Mouse (Mus musculus): ENCODE measurements around the gene Papss1. TPM values are rescaled to one million over a fixed set of nuclear protein-coding genes. Genes with fewer than 3 reads are reported as not detected.
"Not testable (repeated sequence)": the region's sequence is repeated elsewhere in the genome, so short reads cannot be mapped to it uniquely, and the experiment has no call there.

The Papss1 gene
- 1 to 10 TPM; 4.7 to 5.0 TPM for total RNA-seq (2021)
- long read RNA-seq, experiment 1, partial matches to known transcripts: 0 of 4 reads
- long read RNA-seq, experiment 1, other reads (novel, unspliced or antisense): 1 of 4 reads
- long read RNA-seq, experiment 2, partial matches to known transcripts: 1 of 4 reads
- long read RNA-seq, experiment 2, other reads (novel, unspliced or antisense): 0 of 4 reads

DNA sequence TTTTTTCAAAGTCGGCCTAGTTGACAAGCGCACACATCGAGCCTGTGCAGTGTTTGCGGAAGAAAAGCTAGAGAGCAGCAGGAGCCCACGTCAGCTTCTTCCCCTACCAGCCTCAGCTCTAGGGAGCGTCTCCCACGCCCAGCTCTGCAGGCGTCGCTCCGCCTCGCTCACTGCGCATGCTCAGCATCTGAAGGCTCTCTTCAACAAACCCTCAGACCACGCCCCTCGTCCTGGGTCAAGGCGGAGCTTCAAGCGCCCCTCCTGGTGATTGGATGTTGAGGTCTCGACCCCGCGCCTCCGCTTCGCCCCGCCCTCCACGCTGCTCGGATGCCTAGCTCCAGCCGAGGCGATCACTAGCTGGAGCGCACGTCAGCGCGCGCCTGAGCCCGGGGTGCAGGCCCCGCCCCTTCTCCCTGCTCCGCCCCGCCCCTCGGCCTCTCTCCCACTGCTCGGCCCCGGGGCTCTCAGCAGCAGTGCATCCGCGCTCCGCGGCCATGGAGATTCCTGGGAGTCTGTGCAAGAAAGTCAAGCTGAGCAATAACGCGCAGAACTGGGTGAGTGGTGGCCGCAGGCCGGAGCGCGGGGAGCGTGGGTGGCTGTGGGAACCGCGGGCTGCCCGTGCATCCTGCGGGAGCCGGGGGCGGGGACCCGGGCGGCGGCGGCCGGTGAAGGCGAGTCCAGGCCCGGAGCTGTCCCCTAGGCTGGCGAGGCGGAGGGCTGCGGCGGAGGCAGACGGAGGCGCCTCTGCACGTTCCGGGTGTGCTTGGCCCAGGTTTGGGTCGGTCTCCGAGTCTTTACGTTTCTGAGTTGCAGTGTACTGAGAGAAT lies at the start of gene Papss1:
TSS of gene Papss1 (plus strand) at position 339 of the 827 bp plus-strand sequence.
- intact Hi-C loops (cut with DNase I): no loop called here
- peak; percentile 99 to 100 for DNase-seq

- intact Hi-C loops (cut with DNase I): no loop called here
Measured at GRCm38 (mm10) chr3:131516332-131516999, 48.1 kb upstream of the Papss1 start.

DNA sequence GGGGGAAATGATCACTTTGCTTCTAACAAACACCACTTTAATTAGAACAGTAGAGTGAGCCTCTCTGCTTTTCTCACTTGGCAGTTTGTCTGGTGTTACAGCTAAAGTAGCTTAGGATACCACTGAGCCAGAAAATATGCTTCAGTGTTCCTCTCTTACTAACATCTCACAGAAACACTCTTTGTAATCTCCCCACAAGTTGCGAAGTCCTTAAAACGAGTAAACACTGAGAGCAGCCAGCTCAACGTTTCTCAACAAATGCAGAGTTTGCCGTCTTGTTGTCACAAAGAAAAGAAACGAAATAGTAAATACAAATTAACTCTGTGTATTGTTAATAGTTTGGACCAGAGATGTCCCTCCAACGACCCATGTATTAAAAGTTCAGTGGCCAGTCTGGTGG lies 46.8 kb upstream of the Papss1 start:
- intact Hi-C loops (cut with DNase I): no loop called here
- DNase-seq: no peak

More at GRCm38 (mm10) chr3:131516332-131516999, 48.1 kb upstream of the Papss1 start:
- DNase-seq: no peak

DNA sequence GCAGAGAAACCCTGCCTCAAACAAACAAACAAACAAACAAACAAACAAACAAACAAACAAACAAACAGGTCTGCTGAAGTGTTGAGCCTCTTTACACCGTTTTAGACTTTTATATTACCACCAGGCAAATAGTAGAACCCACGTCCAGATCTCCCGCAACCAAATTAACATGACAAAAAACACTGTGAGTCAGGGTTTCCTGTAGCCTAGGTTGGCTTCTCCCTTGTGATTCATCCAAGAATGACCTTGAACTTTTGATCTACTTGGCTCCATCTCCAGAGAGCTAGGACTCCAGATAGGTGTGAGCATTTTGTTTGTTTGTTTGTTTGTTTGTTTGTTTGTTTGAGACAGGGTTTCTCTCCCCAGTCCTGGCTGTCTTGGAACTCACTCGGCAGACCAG lies 43.4 kb upstream of the Papss1 start:
- DNase-seq: no peak
- intact Hi-C loops (cut with DNase I): loop anchor here (5.0 kb wide), 1 partner anchor 199 kb away; no protein-coding TSS in a partner anchor

DNA sequence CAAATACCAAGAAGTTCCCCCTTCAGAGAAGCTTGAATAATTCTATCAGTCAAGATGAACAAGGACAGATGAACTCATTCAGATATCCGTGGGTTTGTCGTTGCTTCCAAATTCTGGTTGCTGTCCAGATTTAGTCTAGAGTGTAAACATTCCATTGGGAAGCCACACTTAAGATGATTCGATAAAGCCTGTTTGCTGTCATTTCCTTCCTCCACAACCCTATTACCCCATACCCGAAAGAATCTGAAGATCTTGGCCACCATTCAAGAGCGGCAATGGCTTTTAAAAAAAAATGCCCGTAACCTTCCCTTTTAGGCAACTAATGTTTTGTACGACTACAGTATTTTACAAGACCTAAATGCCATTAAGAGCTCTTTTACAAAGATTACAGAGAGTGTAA lies 42.3 kb upstream of the Papss1 start:
- no peak for DNase-seq
- intact Hi-C loops (cut with DNase I): loop anchor here (5.0 kb wide), 1 partner anchor 200 kb away; no protein-coding TSS in a partner anchor

DNA sequence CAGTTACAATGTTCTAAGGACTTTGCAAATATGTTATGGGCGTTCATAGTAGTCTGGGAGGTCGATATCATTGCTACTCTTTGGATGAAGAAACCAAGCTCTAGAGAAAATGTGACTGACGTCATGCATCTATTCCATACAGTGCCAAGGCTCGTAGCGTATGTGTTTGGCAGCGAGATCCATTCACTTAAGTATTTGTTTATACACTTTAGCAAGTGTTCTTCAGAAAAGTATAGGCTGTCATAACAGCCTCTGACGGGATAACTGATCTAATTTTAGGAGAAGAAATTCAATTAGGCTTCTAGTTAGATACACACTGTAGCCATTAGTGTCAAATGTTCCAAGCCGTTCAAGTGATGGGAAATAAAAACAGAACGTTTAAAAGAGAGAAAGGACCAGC lies 40.8 kb upstream of the Papss1 start:
- intact Hi-C loops (cut with DNase I): loop anchor here (5.0 kb wide), 1 partner anchor 201 kb away; no protein-coding TSS in a partner anchor
- no peak for DNase-seq

DNA sequence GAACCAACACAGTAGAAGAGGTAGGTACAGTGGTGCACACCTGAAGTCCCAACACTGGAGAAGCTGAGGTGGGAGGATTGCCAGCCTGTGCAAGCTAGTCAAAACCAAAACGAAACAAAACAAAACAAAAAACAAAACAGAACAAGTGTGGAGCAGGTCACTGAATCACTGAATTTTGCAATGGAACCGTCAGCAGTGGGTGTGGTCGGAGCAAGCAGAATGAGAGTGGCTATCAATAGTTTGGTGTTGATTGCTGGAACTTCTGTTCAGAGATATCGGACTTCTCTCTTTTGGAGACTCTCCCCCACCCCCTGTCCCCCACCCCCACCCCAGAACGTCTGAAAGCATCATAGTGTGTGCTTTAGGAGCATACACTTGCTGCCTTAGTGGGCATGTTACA lies 40.4 kb upstream of the Papss1 start:
- DNase-seq: no peak
- intact Hi-C loops (cut with DNase I): loop anchor here (5.0 kb wide), 1 partner anchor 202 kb away; no protein-coding TSS in a partner anchor

DNA sequence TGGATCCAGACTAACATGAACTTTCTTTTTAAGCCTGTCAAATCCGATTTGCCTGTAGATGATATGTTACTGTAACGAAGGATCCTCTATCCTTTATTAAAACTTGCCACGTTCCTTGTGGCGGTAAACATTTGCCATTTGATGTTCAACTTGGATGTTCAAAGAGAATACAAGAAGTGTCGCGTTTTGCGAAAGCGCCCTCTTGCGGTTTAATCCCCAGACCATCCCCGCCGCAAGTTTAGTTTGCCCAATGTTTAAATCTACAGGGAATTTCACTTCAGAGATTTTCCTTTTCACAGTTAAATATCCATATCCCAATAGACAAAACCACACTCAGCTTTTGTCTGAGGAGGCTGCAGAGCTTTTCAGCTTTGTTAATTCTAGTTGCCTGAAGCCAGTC lies 39.8 kb upstream of the Papss1 start:
- DNase-seq: peak in 1 of 2 experiments; percentile 20
- intact Hi-C loops (cut with DNase I): loop anchor here (5.0 kb wide), 1 partner anchor 202 kb away; no protein-coding TSS in a partner anchor

- no peak for DNase-seq
- intact Hi-C loops (cut with DNase I): no loop called here
Measured at GRCm38 (mm10) chr3:131525229-131525628, 39.3 kb upstream of the Papss1 start.

DNA sequence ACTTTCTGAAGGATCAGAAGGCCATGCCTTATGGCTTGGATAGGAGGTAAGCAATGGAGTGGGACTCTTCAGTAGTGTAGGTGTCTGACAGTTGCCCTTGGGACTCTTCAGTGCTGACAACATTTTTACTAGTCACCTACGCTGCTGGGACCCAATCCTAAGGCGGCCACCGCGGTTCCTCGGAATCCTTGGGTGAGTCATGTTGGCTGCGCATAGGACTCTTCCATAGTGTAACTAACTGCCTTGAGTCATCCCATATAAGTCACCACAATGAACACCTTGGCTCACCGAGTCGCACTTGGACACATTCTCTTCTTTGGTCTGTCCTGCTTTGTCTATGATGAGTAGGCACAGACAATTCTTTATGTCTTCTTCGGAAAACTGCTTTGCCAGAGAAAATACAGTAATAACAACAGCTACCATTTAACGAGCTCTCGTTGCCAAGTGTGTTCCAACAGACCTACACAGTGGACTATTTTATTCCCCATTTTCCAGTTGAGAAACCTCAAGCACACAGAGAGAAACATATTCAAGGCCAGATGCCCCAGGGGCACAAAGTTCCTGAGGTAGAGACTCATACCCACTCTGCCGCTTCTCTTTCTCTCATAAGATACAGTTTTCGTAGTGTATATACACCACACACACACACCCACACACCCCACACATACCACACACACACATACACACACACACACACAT lies 23.2 kb upstream of the Papss1 start:
- intact Hi-C loops (cut with DNase I): no loop called here
- no peak for DNase-seq

DNA sequence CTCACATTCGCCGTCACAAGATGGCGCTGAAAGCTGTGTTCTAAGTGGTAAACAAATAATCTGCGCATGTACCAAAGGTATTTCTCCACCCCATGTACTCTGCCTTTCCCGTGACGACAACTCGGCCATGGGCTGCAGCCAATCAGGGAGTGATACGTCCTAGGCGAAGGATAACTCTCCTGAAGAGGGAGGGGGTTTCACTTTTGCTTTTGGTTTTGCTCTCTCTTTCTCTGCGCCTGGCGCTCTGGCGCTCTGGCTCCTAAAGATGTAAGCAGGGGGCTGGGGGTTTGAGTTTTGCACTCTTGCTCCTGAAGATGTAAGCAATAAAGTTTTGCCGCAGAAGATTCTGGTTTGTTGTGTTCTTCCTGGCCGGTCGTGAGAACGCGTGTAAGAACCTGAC lies 17.0 kb upstream of the Papss1 start:
- DNase-seq; intact Hi-C loops (cut with DNase I): not testable (repeated sequence)

- no peak for DNase-seq
- intact Hi-C loops (cut with DNase I): loop anchor here (5.0 kb wide), 1 partner anchor 248 kb away; the partner anchor contains the start of gene Cyp2u1
Measured at GRCm38 (mm10) chr3:131550046-131550445, 14.5 kb upstream of the Papss1 start.

DNA sequence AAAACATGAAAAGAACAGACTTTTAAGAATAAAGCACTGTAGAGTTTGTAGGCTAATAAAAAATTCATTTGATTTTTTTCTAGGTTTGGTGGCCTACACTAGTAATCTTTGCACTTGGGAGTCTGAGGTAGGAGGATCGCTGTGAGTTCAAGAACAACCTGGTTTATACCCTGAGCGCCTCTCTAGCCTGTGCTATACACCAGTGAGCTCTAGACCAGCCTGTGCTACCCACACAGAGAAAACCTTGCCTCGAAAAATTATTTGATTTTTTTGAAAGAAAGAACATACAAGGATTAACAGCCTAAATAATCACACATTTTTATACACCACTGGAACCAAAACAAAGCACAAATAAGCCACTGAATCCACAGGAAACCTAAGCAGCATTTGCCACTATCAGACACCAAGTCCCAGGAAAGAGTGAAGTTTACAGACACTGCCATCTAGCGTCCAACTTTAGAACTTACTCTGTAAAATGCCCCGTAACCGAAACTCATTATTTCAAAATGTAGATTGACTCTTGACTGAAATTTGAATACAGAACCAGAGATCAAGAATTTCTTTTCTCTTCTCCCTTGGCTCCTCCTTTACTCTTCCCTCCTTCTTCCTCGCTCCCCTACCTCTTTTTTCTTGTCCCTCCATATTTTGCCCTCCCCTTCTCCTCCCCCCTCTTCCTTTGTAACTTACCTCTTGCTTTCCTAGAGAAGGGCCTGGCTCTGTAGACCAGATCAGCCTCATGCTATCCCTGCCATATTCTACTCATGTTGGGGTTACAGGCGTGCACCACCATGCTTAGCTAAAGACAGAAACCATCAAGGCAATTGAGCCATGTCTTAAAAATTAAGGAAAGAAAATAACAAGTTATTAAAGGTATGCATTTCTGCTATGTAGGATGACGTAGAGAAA lies 12.0 kb upstream of the Papss1 start:
- no peak for DNase-seq
- intact Hi-C loops (cut with DNase I): loop anchor here (1.0 to 5.0 kb wide), 2 partner anchors 232 to 250 kb away; partner anchors contain the start of gene Cyp2u1

DNA sequence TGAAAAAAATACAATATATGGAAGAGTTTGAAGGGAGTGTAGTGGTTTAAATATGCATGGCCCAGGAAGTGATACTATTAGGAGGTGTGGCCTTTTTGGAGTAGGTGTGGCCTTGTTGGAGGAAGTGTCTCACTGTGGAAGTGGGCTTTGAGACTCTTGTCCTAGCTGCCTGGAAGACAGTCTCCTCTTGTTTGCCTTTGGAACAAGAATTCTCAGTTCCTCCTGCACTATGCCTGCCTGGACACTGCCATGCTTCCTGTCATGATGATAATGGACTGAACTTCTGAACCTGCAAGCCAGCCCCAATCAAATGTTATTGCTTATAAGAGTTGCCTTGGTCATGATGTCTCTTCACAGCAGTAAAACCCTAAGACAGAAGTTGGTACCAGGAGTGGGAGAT lies 8.8 kb upstream of the Papss1 start:
- no peak for DNase-seq
- intact Hi-C loops (cut with DNase I): no loop called here

DNA sequence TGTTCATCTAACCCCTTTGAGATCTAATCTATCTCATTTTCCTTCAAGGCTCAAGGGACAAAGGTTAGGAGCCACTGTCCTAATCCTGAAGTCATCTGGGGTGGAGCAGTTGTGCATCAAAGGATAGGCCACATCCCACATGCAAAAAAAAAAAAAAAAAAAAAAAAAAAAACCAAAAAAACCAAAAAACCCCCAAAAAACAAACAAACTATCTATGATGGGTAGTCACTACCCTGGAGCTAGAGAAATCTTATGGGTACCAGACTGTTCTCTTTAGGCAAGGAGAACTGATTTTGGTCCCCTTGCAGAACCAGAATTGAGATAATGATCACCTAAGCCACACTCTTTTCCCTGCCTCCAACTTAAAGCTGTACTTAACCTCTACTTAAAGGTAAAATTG lies 3.0 kb upstream of the Papss1 start:
- no peak for DNase-seq
- intact Hi-C loops (cut with DNase I): no loop called here

DNA sequence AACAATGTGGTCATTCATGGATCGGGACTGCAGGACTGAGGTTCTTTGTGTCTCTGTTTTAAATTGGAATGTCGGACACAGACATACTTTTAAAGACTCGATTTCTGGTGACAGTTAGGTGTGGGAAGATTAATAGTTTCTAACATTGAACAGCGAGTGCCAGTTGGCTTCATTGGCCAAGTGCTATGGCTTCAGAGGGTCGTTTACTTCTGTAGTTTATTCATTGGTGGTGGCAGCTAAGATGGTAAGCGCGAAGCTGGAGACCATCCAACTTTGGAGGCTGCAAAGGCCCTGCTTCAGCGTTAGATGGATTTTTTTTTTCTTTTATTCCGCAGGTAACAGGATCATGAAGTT lies 666 bp downstream of the Papss1 start:
- intact Hi-C loops (cut with DNase I): no loop called here
- DNase-seq: no peak

DNA sequence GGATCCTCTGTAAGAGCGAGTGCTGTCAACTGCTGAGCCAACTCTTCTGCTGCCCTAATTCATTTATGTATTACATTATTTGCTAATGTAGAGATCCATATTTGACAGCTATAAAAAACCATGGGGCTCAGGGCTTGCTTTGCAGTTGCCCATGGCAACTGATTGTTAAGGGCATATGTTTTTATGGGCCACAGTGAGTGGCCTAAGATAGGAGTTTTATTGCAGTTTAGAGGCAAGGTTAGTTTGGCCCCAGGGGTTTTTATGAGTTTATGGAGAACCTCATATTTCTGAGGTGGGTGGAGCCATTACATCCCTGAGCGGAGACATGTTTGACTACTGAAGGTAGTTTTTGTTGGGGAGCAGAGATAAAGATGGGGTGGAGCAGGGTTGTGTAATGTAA lies 1.7 kb downstream of the Papss1 start:
- intact Hi-C loops (cut with DNase I): no loop called here
- no peak for DNase-seq

GRCm38 (mm10) chr3:131570506-131570905 lies 5.9 kb downstream of the Papss1 start:
- DNase-seq: no peak
- intact Hi-C loops (cut with DNase I): no loop called here

- intact Hi-C loops (cut with DNase I): no loop called here
- DNase-seq: no peak
Measured at GRCm38 (mm10) chr3:131573555-131573954, 9.0 kb downstream of the Papss1 start.
